In the genomic region with DNA sequence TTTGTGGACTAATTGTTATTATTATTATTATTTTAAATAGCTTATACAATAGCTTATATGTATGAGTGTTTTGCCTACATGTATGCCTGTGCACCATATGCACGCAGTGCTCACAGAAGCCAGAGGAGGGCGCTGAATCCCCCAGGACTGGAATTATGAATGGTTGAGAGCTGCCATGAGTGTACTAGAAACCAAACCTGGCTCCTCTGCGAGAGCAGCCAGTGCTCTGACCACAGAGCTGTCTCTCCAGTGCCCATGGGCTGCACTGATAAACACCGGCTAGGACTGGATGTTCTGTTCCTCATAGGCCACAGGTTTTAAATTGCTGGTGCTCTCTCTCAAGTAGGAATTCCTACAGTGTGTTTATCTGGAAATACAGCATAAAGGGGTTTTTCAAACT, we compare ENCODE assay signal across 12 mouse cellular contexts.
DNase-seq lines count a peak whose midpoint lies in the region; ATAC-seq and TF ChIP-seq lines count a peak whose summit lies in the region.
"Had no signal": no experiment of that assay in that cellular context is flagged by ENCODE, and none has a peak within 500 bp of the region (broad histone marks: within the 10 kb centered on the region; RNA-seq: fewer than 3 reads in every experiment).

No protein-coding gene starts in this region.

- peak; percentile 94 for TF ChIP-seq EP300 in liver, postnatal 0 days (IDR thresholded peaks at IDR 0.05; ENCODE audit: low read depth)

- no peaks in the 10 kb centered on the region for H3K9me3 ChIP-seq in intestine, postnatal 0 days (ENCODE audit: control insufficient read depth)
- H3K9me3 ChIP-seq in intestine, embryonic 15.5 days: no peaks in the 10 kb centered on the region
- H3K9me3 ChIP-seq in E14TG2a.4 (ENCODE audit: low read length): no peaks in the 10 kb centered on the region
- H3K9me3 ChIP-seq in liver, postnatal 0 days (ENCODE audit: low read length): no peaks in the 10 kb centered on the region
- H3K9me3 ChIP-seq: kidney, embryonic 15.5 days had no signal

- no peak overlapping the region for H3K27ac ChIP-seq in intestine, postnatal 0 days (ENCODE audit: low read depth, low read length)
- no peak overlapping the region for H3K27ac ChIP-seq in intestine, embryonic 15.5 days
- H3K27ac ChIP-seq in liver, postnatal 0 days (ENCODE audit: low read depth): no peak overlapping the region
- H3K27ac ChIP-seq: macrophage had no signal

- 63% methylated on average over 4 of the region's 4 CpGs for WGBS in intestine, postnatal 0 days
- 54% methylated on average over 4 of the region's 4 CpGs for WGBS in intestine, embryonic 15.5 days
- WGBS in liver, postnatal 0 days (ENCODE audit: insufficient replicate concordance): 53% methylated on average over 4 of the region's 4 CpGs
- 73% methylated on average over 4 of the region's 4 CpGs for WGBS in lung, adult 2 months

- peak; percentile 65 for DNase-seq in ZHBTc4 (ENCODE audit: low read depth, low spot score)
- DNase-seq in liver, postnatal 0 days: peak; percentile 51
- no peak for DNase-seq in frontal cortex, postnatal 36 days (ENCODE audit: low spot score in 2 of 2)
- DNase-seq in frontal cortex, adult 2 months (ENCODE audit: extremely low spot score in 1 of 2, low spot score in 1 of 2): no peak
- no peak for DNase-seq in lung, adult 2 months
- DNase-seq: cerebellum, postnatal 36 days had no signal

- no peaks in the 10 kb centered on the region for H3K27me3 ChIP-seq in intestine, postnatal 0 days (replicated peaks; ENCODE audit: control insufficient read depth, insufficient read depth, low read length)
- H3K27me3 ChIP-seq in intestine, embryonic 15.5 days (replicated peaks): no peaks in the 10 kb centered on the region
- peaks cover 29% of the 10 kb centered on the region; the same call in 1 of the 2 replicates for H3K27me3 ChIP-seq in E14TG2a.4 (ENCODE audit: insufficient read depth, low read length)
- H3K27me3 ChIP-seq in liver, postnatal 0 days (ENCODE audit: insufficient read depth, low read length): 0 out of 2 replicates have a peak, but pooled peaks cover under 1% of the 10 kb centered on the region

- H3K36me3 ChIP-seq in intestine, postnatal 0 days (ENCODE audit: control insufficient read depth, insufficient read depth): no peaks in the 10 kb centered on the region
- no peaks in the 10 kb centered on the region for H3K36me3 ChIP-seq in intestine, embryonic 15.5 days
- no peaks in the 10 kb centered on the region for H3K36me3 ChIP-seq in E14TG2a.4 (ENCODE audit: insufficient read depth, low read length)
- no peaks in the 10 kb centered on the region for H3K36me3 ChIP-seq in liver, postnatal 0 days (replicated peaks; ENCODE audit: insufficient read depth, low read length)
- H3K36me3 ChIP-seq: kidney, embryonic 15.5 days had no signal

- peak; percentile 31 for TF ChIP-seq CTCF in intestine, postnatal 0 days (IDR thresholded peaks at IDR 0.05; ENCODE audit: low read depth)
- peak; percentile 54 for TF ChIP-seq CTCF in E14TG2a.4 (conservative IDR thresholded peaks at IDR 0.05; ENCODE audit: low read length)
- TF ChIP-seq CTCF in liver, postnatal 0 days (IDR thresholded peaks at IDR 0.05; ENCODE audit: low read depth): peak; percentile 54
- TF ChIP-seq CTCF in lung, adult 2 months (IDR thresholded peaks at IDR 0.05; ENCODE audit: insufficient read depth, low read length): no peak

- no peaks in the 10 kb centered on the region for H3K4me1 ChIP-seq in intestine, postnatal 0 days (replicated peaks; ENCODE audit: control insufficient read depth, insufficient read depth, low read length)
- H3K4me1 ChIP-seq in intestine, embryonic 15.5 days (replicated peaks): peaks cover 8% of the 10 kb centered on the region; the same call in 1 of the 2 replicates
- peaks cover 8% of the 10 kb centered on the region for H3K4me1 ChIP-seq in E14TG2a.4 (replicated peaks; ENCODE audit: low read depth, low read length)
- peaks cover 13% of the 10 kb centered on the region for H3K4me1 ChIP-seq in liver, postnatal 0 days (ENCODE audit: insufficient read depth)
- no peaks in the 10 kb centered on the region; the same call in 1 of the 2 replicates for H3K4me1 ChIP-seq in lung, adult 2 months (ENCODE audit: control insufficient read depth, insufficient read depth, low read length)

- ATAC-seq in intestine, postnatal 0 days: no peak
- no peak for ATAC-seq in intestine, embryonic 15.5 days
- peak; percentile 84 for ATAC-seq in liver, postnatal 0 days

- no peak overlapping the region for H3K4me3 ChIP-seq in intestine, postnatal 0 days (ENCODE audit: low read depth, low read length)
- H3K4me3 ChIP-seq in intestine, embryonic 15.5 days (replicated peaks): no peak overlapping the region
- no peak overlapping the region for H3K4me3 ChIP-seq in E14TG2a.4 (replicated peaks; ENCODE audit: low read length)
- no peak overlapping the region for H3K4me3 ChIP-seq in liver, postnatal 0 days (ENCODE audit: low read depth, low read length)
- no peak overlapping the region for H3K4me3 ChIP-seq in lung, adult 2 months (replicated peaks; ENCODE audit: extremely low read depth, low read depth, low read length)
- H3K4me3 ChIP-seq: kidney, embryonic 15.5 days had no signal

- no peak overlapping the region for H3K4me2 ChIP-seq in intestine, postnatal 0 days (replicated peaks; ENCODE audit: low read depth)
- no peak overlapping the region for H3K4me2 ChIP-seq in intestine, embryonic 15.5 days (replicated peaks)
- H3K4me2 ChIP-seq in liver, postnatal 0 days (ENCODE audit: low read depth, low read length): no peak overlapping the region
- H3K4me2 ChIP-seq: heart, embryonic 11.5 days; kidney, embryonic 15.5 days had no signal

- no peak overlapping the region for H3K9ac ChIP-seq in intestine, postnatal 0 days (ENCODE audit: low read depth, low read length)
- no peak overlapping the region for H3K9ac ChIP-seq in intestine, embryonic 15.5 days
- no peak overlapping the region for H3K9ac ChIP-seq in liver, postnatal 0 days (replicated peaks)
- H3K9ac ChIP-seq: kidney, embryonic 15.5 days had no signal

- TF ChIP-seq POLR2A in lung, adult 2 months (IDR thresholded peaks at IDR 0.05; ENCODE audit: borderline replicate concordance, extremely low read depth, low read depth, low read length): no peak

Comparison
In these comparisons a context has a peak if more than half of its experiments do, and no peak if none do; other contexts are left out.
1. DNase-seq: peak in ZHBTc4 (single experiment) and liver, postnatal 0 days (single experiment); none in frontal cortex, postnatal 36 days (0 of 2), frontal cortex, adult 2 months (0 of 2) and lung, adult 2 months (single experiment).